Mouse (Mus musculus): Measurements from ENCODE around the gene Hs6st3. TPM values are rescaled to one million over a fixed set of nuclear protein-coding genes. Genes with fewer than 3 reads are reported as not detected.

Hs6st3 gene
- polyA plus RNA-seq, 1 experiment from 2014 or later = 0.11 TPM

DNA sequence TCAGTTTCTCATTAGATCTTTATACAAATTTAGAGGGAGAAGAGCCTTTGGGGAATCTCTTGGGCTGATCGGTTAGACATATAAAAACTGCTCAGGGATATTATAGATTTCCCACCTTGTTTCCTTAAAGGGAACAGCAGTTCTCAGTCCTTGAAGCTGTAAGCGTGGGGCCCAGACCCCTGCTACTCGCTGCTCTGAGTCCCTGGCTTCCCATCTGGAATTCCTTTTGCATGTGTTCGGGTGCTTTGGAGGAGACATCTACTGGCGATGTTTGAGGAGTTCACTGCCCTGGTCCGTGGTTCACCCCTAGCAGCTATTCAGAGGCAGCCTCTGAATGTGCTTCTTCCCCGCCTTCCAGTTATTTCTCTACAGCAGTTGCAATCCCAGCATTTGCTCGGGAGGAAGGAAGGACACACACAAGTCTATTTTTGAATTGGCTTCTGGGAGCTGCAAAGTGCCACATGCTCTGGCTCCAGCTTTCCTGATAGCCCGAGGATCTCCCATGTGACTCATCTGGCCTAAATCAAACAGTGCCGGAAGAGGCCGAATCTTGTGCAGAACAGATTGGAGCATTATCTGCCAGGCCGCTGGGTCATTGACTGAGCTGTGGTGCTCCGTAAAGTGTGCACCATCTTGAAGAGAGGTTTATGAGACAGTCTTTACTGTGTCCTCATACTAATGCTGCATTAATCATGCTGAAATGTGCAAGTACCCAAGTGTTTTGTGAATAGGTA, 77.6 kb downstream of the Hs6st3 start:
- no peak for ATAC-seq (ENCODE audit: low FRiP score, low TSS enrichment)
- TF ChIP-seq CTCF (IDR thresholded peaks at IDR 0.05; ENCODE audit: low read depth) (no peak), EP300 (optimal IDR thresholded peaks at IDR 0.05) (no peak)
- DNase-seq (ENCODE audit: low spot score) = no peak

DNA sequence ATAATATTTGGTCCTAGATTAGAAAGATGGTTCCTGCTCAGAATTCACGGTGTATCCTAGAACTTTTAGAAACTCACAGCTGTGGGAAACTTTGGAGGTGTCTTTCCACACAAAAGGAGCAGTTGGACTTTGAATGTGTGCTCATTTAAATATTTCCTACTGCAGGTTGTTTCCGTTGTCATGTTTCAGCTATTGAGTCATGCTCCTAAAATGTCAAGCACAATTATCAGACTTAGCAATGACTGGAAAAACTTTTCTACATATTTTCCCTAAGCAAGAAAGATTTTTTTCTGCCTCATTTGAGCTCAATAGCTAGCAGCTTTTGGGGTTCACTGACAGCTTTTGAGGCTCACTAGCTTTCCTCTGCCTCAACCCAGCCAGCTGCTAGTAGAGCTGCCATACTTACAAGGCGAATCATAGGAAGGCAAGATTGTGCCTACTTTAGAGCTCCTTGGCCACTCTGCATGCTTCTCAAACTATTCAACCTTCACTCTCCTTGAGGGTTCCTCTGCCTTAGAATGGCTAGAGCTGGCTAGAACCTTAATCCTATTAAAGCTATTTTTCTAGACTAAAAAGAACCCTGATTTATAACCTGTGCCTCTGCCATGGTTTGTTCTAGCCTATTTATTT, 89.7 kb downstream of the Hs6st3 start:
- Histone ChIP-seq H3K27ac (replicated peaks) (no peak overlapping the region), H3K27me3 (ENCODE audit: control insufficient read depth, insufficient read depth, low read length) (no peaks in the 10 kb centered on the region), H3K9ac (ENCODE audit: low read length) (no peak overlapping the region), H3K4me2 (replicated peaks; ENCODE audit: low read depth) (no peak overlapping the region), H3K9me3 (ENCODE audit: control insufficient read depth, low read length) (no peaks in the 10 kb centered on the region), H3K36me3 (ENCODE audit: control insufficient read depth, insufficient read depth, low read length) (no peaks in the 10 kb centered on the region), H3K4me1 (replicated peaks; ENCODE audit: control insufficient read depth, insufficient read depth) (no peaks in the 10 kb centered on the region), H3K4me3 (ENCODE audit: low read depth, low read length) (no peak overlapping the region)
- ATAC-seq (ENCODE audit: low FRiP score, low TSS enrichment) = no peak
- TF ChIP-seq CTCF (IDR thresholded peaks at IDR 0.05; ENCODE audit: low read depth) = no peak
- no peak for TF ChIP-seq EP300 (optimal IDR thresholded peaks at IDR 0.05)
- WGBS = 85% methylated on average over 3 of the region's 3 CpGs
- DNase-seq (ENCODE audit: low spot score) = no peak

More for the DNA sequence above, 77.6 kb downstream of the Hs6st3 start:
- Histone ChIP-seq H3K4me2 (replicated peaks; ENCODE audit: low read depth) (no peak overlapping the region), H3K36me3 (ENCODE audit: control insufficient read depth, insufficient read depth, low read length) (no peaks in the 10 kb centered on the region), H3K4me1 (replicated peaks; ENCODE audit: control insufficient read depth, insufficient read depth) (no peaks in the 10 kb centered on the region), H3K27ac (replicated peaks) (no peak overlapping the region), H3K27me3 (ENCODE audit: control insufficient read depth, insufficient read depth, low read length) (no peaks in the 10 kb centered on the region), H3K9me3 (ENCODE audit: control insufficient read depth, low read length) (no peaks in the 10 kb centered on the region), H3K4me3 (ENCODE audit: low read depth, low read length) (no peak overlapping the region), H3K9ac (ENCODE audit: low read length) (no peak overlapping the region)
- WGBS = 68% methylated on average over 13 of the region's 13 CpGs

DNA sequence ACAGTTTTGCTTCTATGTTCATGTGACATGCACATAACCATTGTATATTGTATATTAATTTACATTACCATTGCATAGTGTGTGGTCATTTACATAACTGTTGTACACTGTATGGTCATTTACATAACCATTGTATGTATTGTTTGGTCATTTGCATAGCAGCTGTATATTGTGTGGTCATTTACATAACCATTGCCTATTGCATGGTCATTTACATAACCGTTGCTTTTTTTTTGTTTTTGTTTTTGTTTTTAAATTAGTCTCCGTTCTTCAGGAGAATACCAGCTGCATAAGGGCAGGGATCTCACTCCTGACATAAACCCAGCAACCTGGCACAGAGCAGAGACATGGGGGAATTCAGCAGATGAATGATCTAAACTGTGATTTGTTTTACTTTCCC, 95.5 kb downstream of the Hs6st3 start:
- no peak for TF ChIP-seq EP300 (optimal IDR thresholded peaks at IDR 0.05)
- no peak for TF ChIP-seq CTCF (IDR thresholded peaks at IDR 0.05; ENCODE audit: low read depth)
- Histone ChIP-seq H3K27ac (replicated peaks) (no peak overlapping the region), H3K4me2 (replicated peaks; ENCODE audit: low read depth) (no peak overlapping the region), H3K9me3 (ENCODE audit: control insufficient read depth, low read length) (no peaks in the 10 kb centered on the region), H3K4me3 (ENCODE audit: low read depth, low read length) (no peak overlapping the region), H3K4me1 (replicated peaks; ENCODE audit: control insufficient read depth, insufficient read depth) (no peaks in the 10 kb centered on the region), H3K27me3 (ENCODE audit: control insufficient read depth, insufficient read depth, low read length) (no peaks in the 10 kb centered on the region), H3K9ac (ENCODE audit: low read length) (no peak overlapping the region), H3K36me3 (ENCODE audit: control insufficient read depth, insufficient read depth, low read length) (no peaks in the 10 kb centered on the region)
- DNase-seq (ENCODE audit: low spot score) (no peak), ATAC-seq (ENCODE audit: low FRiP score, low TSS enrichment) (no peak)
- WGBS = 90% methylated on average over 2 of the region's 2 CpGs

DNA sequence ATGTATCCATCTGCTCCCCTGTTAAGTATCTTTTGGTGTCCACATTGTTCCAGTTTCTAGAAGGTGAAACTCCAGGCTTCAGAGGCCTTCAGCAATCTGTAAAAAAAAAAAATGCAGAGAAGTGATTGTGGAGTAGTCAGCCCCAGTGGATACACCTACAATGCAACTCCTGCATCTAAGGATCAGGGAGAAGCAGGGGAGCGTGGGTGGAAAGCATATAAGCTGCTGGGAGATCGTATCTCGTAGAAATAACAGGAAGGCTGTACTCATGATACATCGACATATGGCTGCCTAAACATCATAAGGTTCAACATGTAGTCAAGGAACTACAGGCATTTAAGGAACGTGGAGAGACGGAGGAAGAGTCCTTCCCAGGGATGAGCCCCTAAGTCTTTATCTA, 109.0 kb downstream of the Hs6st3 start:
- no peaks in the 10 kb centered on the region for H3K36me3 ChIP-seq (ENCODE audit: control insufficient read depth, insufficient read depth, low read length)
- 95% methylated on average over 6 of the region's 6 CpGs for WGBS
- H3K4me1 ChIP-seq (replicated peaks; ENCODE audit: control insufficient read depth, insufficient read depth) = no peaks in the 10 kb centered on the region
- H3K4me3 ChIP-seq (ENCODE audit: low read depth, low read length) = no peak overlapping the region
- TF ChIP-seq EP300 (optimal IDR thresholded peaks at IDR 0.05) = no peak
- no peak for TF ChIP-seq CTCF (IDR thresholded peaks at IDR 0.05; ENCODE audit: low read depth)
- DNase-seq (ENCODE audit: low spot score) (no peak), ATAC-seq (ENCODE audit: low FRiP score, low TSS enrichment) (no peak)
- no peaks in the 10 kb centered on the region for H3K27me3 ChIP-seq (ENCODE audit: control insufficient read depth, insufficient read depth, low read length)
- H3K27ac ChIP-seq (replicated peaks) = no peak overlapping the region
- H3K9ac ChIP-seq (ENCODE audit: low read length) = no peak overlapping the region
- H3K9me3 ChIP-seq (ENCODE audit: control insufficient read depth, low read length) = no peaks in the 10 kb centered on the region
- no peak overlapping the region for H3K4me2 ChIP-seq (replicated peaks; ENCODE audit: low read depth)

DNA sequence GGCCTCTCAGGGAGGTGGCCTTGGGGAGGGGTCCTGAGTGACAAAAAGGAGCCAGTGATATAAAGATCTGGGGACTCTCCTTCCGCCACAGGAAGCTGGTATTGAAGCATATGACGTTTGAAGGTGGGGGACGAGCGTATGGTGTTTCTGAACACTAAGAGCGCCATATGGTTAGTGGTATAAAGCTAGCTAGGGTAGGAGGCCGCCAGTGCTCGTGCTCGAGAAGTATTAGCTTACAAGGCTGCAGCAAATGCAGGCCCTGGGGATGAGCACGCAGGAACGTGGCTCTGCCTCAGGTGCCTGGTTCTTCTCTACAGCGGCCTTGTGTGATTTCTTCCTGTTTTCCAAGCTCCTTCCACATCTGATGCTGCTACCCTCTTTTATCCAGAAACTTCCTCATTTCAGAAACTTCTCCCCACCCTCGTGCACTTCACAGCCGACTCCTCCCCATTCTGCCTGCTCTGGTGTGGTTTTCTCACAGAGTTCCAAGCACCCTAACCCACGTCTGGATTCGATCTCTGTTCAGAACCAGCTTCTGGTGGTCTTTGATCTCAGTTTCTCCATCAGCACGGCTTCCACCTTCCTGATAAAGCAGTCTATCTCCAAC, 110.0 kb downstream of the Hs6st3 start:
- Histone ChIP-seq H3K4me3 (ENCODE audit: low read depth, low read length) (no peak overlapping the region), H3K4me2 (replicated peaks; ENCODE audit: low read depth) (no peak overlapping the region)
- ATAC-seq (ENCODE audit: low FRiP score, low TSS enrichment) = no peak

DNA sequence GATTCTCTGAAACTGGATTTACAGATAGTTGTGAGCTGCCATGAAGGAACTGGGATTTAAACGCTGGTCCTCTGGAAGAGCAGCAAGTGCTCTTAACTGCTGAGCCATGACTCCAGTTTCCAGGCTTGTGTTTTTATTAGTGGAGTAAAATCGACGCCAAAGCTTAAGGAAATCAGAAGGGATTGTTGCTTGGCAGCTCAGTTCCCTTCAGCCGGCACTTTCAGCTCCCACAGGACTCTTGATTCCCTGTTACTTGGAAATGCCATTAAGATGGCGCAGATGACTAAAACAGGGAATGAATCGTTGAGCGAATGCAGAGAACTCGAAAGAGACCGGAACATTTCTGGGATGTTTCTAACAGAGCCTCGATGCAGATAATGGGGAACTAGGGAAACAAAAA, 112.2 kb downstream of the Hs6st3 start:
- H3K4me1 ChIP-seq (replicated peaks; ENCODE audit: control insufficient read depth, insufficient read depth) = no peaks in the 10 kb centered on the region
- no peak overlapping the region for H3K4me2 ChIP-seq (replicated peaks; ENCODE audit: low read depth)
- no peak overlapping the region for H3K9ac ChIP-seq (ENCODE audit: low read length)
- DNase-seq (ENCODE audit: low spot score) = no peak
- no peak for TF ChIP-seq CTCF (IDR thresholded peaks at IDR 0.05; ENCODE audit: low read depth)
- TF ChIP-seq EP300 (optimal IDR thresholded peaks at IDR 0.05) = no peak
- H3K4me3 ChIP-seq (ENCODE audit: low read depth, low read length) = no peak overlapping the region
- H3K27ac ChIP-seq (replicated peaks) = no peak overlapping the region
- 82% methylated on average over 10 of the region's 10 CpGs for WGBS
- H3K36me3 ChIP-seq (ENCODE audit: control insufficient read depth, insufficient read depth, low read length) = no peaks in the 10 kb centered on the region
- no peaks in the 10 kb centered on the region for H3K9me3 ChIP-seq (ENCODE audit: control insufficient read depth, low read length)
- H3K27me3 ChIP-seq (ENCODE audit: control insufficient read depth, insufficient read depth, low read length) = no peaks in the 10 kb centered on the region
- ATAC-seq (ENCODE audit: low FRiP score, low TSS enrichment) = no peak

More for the DNA sequence above, 110.0 kb downstream of the Hs6st3 start:
- H3K4me1 ChIP-seq (replicated peaks; ENCODE audit: control insufficient read depth, insufficient read depth) = no peaks in the 10 kb centered on the region
- no peaks in the 10 kb centered on the region for H3K9me3 ChIP-seq (ENCODE audit: control insufficient read depth, low read length)
- H3K36me3 ChIP-seq (ENCODE audit: control insufficient read depth, insufficient read depth, low read length) = no peaks in the 10 kb centered on the region
- DNase-seq (ENCODE audit: low spot score) = no peak
- no peaks in the 10 kb centered on the region for H3K27me3 ChIP-seq (ENCODE audit: control insufficient read depth, insufficient read depth, low read length)
- 85% methylated on average over 16 of the region's 16 CpGs for WGBS
- H3K9ac ChIP-seq (ENCODE audit: low read length) = no peak overlapping the region
- no peak for TF ChIP-seq EP300 (optimal IDR thresholded peaks at IDR 0.05)
- TF ChIP-seq CTCF (IDR thresholded peaks at IDR 0.05; ENCODE audit: low read depth) = no peak
- no peak overlapping the region for H3K27ac ChIP-seq (replicated peaks)
